Mouse (Mus musculus) natural killer cell, adult 2 months (primary cell): ENCODE data around the gene Ssna1.

Experiments used
- DNase-seq, 2 experiments: peaks; one replicate each; pipeline ENCODE4 v3.0.0; 2022; ENCODE audit warnings: low spot score in 2 of 2

The Ssna1 gene

GRCm38 (mm10) chr2:25271827-25272511 lies at the start of gene Ssna1, which contains the start of gene Anapc2:
Gene Ssna1 (minus strand): TSS chr2:25272438.
Gene Anapc2 (plus strand): TSS chr2:25272478.
- peak; percentile 96 to 97 for DNase-seq

DNA sequence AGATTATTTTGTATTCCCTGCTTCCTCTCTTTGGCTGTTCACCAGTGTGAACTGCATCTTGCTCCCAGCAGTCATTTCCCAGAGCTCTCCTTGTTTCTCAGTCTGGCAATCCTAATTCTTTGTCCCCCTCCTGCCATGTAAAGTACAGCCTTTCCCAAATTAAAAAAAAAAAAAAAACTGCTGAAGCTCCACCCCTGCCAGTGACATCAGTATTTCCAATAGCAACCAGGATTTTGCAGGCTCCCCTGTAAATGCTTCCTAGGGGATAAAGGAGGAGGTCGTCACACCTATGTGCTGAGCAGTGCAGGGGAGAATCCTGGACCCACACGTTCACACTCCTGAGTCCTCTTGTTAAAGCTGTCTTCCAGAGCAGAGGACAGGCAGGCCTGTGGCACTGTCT lies 47.8 kb upstream of the Ssna1 start:
- DNase-seq, result no peak

DNA sequence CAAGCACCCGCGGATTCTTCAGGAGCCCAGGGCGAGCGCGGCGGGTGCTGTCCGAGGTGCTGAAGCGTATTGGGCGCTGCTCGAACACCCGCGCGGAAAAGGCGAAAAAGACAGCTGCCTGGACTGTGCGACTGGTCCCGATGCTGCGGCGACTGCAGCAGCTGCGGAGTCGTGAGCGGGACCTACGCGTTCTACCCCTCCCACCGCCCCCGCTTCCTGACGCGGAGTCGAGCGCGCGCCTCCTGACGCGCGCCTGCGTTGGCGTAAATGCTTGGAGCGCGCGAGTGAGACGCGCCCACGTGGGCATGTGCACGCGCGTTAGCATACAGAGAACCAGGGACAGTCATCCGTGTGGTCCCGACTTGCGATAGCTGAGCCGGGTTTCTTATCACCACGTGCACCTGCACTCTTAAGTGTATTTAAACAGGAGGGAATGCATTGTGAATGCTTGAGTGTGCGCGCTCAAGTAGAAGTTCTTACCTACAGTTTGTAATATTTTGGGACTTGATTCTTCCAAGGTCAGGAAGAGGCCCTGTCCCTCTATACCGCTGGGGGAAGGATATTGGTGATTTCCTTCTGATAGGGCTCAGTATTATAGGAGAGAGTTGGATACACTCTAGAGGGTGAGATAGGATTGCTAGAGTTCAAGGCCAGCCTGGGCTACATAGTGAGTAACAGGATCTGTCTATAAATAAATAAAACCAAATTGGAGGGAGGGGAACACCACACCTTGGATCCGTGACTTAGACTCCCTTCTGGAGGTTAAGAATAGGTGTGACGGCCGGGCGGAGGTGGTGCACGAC lies 46.9 kb upstream of the Ssna1 start, which contains the start of gene Grin1:
TSS of gene Grin1 (minus strand) at position 217 of the 803 bp plus-strand sequence.
- DNase-seq, result peak in 1 of 2 experiments; percentile 45

DNA sequence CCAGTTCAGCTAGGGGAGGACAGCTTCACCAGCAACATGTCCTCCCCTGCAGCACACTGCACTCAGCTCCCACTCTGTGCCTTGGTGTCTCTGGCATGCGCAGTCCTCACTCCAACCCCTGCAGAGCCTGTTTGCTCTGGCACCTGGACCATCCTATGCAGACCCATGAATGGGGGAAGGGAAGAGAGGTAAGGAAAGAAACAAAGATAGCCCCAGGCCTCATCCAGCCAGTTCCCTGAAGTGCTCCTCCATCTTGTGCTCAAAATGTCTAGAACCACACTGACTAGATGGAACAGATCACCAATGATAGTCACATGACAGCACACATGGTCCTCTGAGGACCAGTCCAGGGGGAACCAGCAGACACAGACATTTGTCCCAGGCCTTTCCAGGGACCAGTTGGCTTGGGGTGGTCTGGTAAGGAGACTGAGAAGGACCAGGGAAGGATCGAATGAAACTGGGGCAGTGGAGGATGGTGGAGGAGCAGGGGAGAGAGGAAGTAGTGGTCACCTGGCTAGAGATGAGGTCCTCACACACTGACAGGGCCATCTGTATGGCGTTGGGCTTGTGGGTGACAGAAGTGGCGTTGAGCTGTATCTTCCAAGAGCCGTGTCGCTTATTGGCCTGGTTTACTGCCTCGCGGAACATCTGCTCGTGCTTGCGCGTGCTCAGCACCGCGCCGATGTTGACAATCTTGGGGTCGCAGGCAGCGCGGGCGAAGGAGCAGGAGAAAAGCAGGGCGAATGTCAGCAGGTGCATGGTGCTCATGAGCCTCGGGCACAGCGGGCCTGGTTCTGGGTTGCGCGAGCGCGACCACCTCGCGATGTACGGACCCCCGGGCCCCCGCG lies 46.1 kb upstream of the Ssna1 start:
- no peak for DNase-seq

DNA sequence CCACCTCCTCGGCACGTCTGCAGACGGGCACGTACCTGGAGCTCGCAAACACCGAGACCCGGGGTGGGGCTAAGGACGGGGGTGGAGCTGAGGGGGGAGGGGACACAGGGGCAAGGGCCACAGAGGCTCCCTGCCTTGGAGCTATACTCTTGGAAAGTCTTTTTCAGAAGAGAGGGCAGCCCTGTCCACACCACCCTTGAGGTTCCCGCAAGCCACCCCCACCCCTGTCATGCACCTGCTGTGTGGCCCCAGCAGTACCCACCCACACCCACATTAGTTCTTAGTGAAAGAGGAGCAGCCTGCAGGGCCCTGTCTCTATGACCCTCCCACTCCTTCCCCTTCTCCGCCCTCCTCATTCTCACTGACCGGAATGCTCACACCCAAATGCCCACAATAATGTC lies 39.3 kb upstream of the Ssna1 start:
- DNase-seq, result no peak

- DNase-seq, result no peak
Observed at GRCm38 (mm10) chr2:25310969-25311368, 38.7 kb upstream of the Ssna1 start.

GRCm38 (mm10) chr2:25310180-25310579 lies 37.9 kb upstream of the Ssna1 start:
- DNase-seq, result no peak

DNA sequence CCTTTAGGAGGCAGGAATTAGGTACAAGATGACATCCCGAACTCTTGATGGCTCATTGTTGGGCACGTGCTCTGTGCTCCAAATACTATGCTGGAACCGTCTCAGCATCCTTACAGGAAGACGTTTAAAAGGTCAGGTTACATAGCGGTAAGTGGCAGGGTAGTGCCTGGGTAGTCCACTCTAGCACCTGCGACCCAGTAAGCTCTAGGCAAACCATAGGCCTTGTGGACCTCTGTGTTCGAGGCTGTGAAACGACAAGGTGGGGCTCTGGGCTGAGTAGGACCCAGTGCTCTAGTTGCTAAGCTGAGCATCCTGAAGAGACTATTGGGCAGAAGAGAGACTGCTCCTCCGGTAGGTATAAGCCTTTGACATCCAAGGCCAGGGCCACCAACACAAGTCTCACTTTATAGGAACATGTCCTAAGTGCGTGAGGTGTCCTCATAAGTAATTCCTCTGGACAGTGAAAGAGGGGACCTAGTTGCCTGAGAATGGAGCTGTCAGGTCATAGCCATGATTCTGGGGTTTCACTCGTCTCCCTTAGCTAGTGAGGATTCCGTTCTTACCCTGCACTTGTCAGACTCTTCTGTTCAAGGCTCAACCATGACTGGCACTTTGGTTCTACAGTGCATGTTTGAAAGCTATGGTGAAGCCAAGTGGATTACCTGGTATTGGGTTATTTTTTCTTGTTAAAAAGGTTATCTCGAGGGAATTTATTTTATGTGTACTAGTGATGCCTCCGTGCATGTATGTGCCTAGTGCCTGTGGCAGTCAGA lies 33.5 kb upstream of the Ssna1 start:
- DNase-seq, result no peak

DNA sequence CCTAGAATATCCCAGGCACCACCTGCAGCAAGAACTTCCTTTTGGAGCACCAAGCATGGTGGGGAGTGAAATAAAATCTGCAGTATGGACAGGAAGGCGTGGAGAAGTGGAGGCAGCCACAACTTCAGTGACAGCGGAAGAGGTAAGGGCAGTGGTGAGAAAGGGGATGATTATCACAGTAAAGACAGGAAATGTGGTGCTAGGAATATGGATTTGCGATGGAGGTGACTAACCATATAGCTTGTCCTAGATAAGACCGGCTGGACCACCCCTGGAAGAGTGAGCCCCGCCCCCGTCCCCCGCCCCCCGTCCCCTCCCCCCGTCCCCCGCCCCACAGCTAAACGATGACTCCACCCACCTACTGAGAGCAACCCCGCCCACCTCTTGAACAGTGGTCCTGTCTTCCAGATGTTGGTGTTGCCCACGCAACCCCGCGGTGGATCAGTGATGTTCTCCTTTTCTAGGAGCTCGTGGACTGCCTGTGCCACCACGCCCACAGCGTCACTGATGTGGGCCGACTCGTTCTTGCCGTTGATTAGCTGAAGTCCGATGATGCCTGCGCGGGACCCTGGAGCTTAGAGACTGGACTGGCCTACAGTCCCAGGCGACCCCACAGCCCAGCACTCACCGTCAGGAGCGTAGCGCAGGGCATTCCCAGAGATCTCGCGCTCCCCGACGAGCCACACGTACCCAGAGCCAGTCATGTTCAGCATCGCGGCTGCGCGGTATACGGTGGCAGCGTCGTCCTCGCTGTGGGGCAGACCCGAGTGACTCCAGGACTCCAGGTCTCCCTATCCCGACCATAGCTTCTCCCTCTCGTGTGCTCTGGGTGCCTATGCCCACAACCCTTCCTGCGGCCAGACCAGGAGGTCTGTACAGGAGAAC lies 32.7 kb upstream of the Ssna1 start:
- peak in 1 of 2 experiments; percentile 36 for DNase-seq

DNA sequence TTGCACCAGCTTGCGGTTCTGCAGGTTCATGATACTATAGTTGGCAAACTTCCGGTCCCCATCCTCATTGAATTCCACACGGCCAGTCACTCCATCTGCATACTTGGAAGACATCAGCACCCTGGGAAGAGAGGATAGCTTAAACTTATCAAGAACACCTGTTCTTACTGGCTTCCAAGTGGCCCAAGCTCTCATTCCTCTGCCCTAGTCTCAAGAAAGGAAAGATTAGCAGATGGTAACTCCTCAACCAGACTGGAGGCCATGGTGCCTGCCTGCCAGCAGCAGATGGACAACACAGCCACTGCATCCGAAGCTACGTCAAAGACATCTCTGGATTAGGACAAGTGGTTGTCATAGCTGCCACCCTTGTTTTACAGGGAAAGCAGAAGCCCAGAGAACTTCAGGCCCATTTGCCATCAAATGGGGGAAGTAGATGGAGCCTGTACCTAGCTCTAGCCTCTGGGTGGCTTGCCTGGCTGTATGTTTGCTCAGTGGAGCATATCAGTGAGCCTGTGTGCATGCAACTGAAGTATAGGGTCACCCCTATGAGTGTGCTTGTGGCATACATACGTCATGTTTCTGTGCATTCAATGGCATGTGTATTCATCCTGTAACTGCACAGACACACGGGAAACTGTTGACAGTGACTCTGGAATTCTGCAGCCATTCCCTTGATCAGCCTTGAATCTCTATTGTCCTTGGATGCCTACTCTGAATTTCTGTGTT lies 31.9 kb upstream of the Ssna1 start:
- DNase-seq, result no peak

DNA sequence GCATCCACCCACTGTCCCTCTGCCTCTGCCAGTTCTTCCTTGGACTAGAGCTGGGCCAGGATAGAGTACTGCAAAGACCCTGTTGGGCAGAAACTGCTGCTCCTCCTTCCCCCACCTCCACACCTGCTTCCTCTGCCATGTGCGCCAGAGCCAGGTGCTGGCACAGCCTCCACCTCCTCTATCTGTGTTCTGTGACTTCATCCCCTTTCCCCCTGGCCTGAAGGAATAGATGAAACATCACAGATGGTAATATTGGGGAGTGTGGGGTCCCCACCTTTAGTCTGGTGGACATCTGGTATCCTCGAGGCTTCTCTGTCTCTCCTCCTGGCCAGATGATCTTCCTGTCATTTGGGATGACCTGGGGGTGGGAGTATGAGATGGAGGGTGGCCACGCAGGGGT lies 31.2 kb upstream of the Ssna1 start:
- DNase-seq, result no peak

- DNase-seq, result no peak
Observed at GRCm38 (mm10) chr2:25298046-25298445, 25.8 kb upstream of the Ssna1 start.

- no peak for DNase-seq
Observed at GRCm38 (mm10) chr2:25297093-25297492, 24.9 kb upstream of the Ssna1 start.

- DNase-seq, result no peak
Observed at GRCm38 (mm10) chr2:25293706-25294105, 21.5 kb upstream of the Ssna1 start.

- peak; percentile 51 to 68 for DNase-seq
Observed at GRCm38 (mm10) chr2:25292856-25293255, 20.6 kb upstream of the Ssna1 start.

DNA sequence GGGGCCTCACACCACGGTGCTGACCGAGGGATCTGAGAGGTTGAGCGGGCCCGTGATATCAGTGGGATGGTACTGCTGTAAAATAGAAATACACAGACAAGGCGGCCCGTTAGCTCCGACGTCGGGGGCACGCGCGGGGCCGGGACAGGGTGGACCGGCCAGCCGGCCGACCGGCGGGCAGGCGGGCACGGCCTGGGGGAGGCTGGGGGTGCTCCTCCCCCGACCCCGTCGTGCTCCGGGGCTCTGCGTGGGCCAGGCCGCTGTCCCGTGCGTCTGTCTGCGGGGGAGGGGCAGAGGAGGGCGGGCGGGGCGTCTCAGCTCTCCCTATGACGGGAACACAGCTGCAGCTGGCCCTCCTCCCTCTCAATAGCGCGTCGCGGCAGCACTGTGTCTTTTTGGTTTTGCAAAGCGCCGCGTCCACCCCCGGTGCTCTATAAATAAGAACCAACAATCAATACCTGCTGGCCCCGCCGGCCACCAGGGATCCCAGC lies 19.9 kb upstream of the Ssna1 start:
- no peak for DNase-seq

DNA sequence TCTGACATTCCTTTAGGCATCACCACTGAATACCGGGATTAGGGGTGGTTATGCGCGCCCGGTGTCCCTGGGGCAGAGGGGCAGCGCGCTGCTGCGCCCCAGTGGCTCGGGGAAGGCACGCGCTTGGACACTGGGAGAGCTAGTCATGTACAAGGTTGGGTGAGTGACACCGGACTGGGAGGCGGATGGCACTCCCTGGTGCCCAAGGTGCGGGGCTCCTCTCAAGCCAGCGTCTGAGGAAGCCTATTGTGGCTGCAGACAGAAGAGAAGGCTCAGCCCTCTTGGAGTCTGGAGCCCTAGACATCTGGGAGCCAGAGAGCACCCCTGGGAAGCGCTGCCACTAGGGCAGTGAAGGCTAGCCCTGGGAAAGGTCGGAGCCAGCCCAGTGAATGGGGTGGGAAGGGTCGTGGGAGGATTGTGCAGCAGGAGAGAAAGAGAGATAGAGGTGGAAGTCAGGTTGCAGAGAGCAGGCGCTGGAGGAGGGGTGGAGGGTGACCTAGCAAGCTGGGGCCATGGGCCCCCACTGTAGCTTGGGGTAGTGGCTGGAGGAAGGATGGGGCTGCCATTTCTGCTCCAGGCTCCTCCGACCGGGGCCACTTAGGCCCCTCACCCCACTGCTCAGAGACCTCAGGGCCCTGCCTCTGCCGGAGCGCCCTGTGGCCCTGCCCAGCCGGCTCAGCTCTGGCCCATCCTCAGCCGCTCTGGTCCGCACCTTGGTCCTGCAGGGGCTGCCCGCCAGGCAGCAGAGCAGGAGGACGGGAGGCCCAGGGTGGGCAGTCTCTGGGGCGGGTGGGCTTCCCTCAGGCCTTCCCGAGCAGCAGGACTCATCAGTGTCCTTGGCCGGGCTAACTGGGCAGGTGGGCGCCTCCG lies 19.2 kb upstream of the Ssna1 start:
- no peak for DNase-seq

DNA sequence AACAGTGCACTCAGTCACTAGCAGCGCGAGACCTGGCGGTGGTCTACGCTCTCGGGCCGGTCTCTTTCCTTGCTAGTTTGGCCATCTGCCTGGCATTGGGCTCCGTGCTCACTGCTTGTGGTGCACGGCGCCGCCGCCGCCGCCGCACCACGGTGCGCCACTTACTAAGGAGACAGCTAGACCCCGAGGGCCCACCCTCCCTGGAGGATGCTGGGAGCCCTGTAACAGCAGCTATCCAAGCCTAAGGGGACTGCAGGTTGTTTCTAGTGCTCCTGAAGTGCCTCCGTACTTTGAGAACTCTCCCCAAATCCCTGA lies 18.5 kb upstream of the Ssna1 start:
- DNase-seq, result no peak
